Mouse (Mus musculus): ENCODE results near the gene Setd3. TPM values are rescaled to one million over a fixed set of nuclear protein-coding genes. Genes with fewer than 3 reads are reported as not detected.

Gene Setd3
- polyA plus RNA-seq, 1 experiment from 2014 or later: 54.5 TPM

- H3K4me1 ChIP-seq (replicated peaks; ENCODE audit: control insufficient read depth, insufficient read depth): no peaks in the 10 kb centered on the region
Observed at GRCm38 (mm10) chr12:108210623-108211022, 31.5 kb upstream of the Setd3 start.

GRCm38 (mm10) chr12:108208726-108209438 lies 29.8 kb upstream of the Setd3 start:
- Histone ChIP-seq H3K36me3 (ENCODE audit: control insufficient read depth, insufficient read depth, low read length) (peaks cover 2% of the 10 kb centered on the region; the same call in 1 of the 2 replicates), H3K4me3 (ENCODE audit: low read depth, low read length) (no peak overlapping the region), H3K9ac (ENCODE audit: low read length) (no peak overlapping the region), H3K27me3 (ENCODE audit: control insufficient read depth, insufficient read depth, low read length) (no peaks in the 10 kb centered on the region), H3K4me1 (replicated peaks; ENCODE audit: control insufficient read depth, insufficient read depth) (no peaks in the 10 kb centered on the region), H3K27ac (replicated peaks) (no peak overlapping the region), H3K4me2 (replicated peaks; ENCODE audit: low read depth) (no peak overlapping the region), H3K9me3 (ENCODE audit: control insufficient read depth, low read length) (no peaks in the 10 kb centered on the region)
- ATAC-seq (ENCODE audit: low FRiP score, low TSS enrichment) (peak; percentile 33; the same call in 1 of the 2 replicates), DNase-seq (ENCODE audit: low spot score) (peak; percentile 78)
- 29% methylated on average over 13 of the region's 13 CpGs for WGBS
- TF ChIP-seq CTCF (IDR thresholded peaks at IDR 0.05; ENCODE audit: low read depth) (peak; percentile 90), EP300 (optimal IDR thresholded peaks at IDR 0.05) (no peak)

More at GRCm38 (mm10) chr12:108210623-108211022, 31.5 kb upstream of the Setd3 start:
- H3K27ac ChIP-seq (replicated peaks): no peak overlapping the region
- no peak for DNase-seq (ENCODE audit: low spot score)
- no peaks in the 10 kb centered on the region for H3K27me3 ChIP-seq (ENCODE audit: control insufficient read depth, insufficient read depth, low read length)
- no peak overlapping the region for H3K9ac ChIP-seq (ENCODE audit: low read length)
- H3K36me3 ChIP-seq (ENCODE audit: control insufficient read depth, insufficient read depth, low read length): no peaks in the 10 kb centered on the region; the same call in 1 of the 2 replicates
- WGBS: 88% methylated on average over 15 of the region's 15 CpGs
- H3K4me2 ChIP-seq (replicated peaks; ENCODE audit: low read depth): no peak overlapping the region
- no peaks in the 10 kb centered on the region for H3K9me3 ChIP-seq (ENCODE audit: control insufficient read depth, low read length)
- ATAC-seq (ENCODE audit: low FRiP score, low TSS enrichment): no peak
- no peak for TF ChIP-seq CTCF (IDR thresholded peaks at IDR 0.05; ENCODE audit: low read depth)
- TF ChIP-seq EP300 (optimal IDR thresholded peaks at IDR 0.05): no peak
- no peak overlapping the region for H3K4me3 ChIP-seq (ENCODE audit: low read depth, low read length)

GRCm38 (mm10) chr12:108208216-108208615 lies 29.1 kb upstream of the Setd3 start:
- H3K9me3 ChIP-seq (ENCODE audit: control insufficient read depth, low read length): no peaks in the 10 kb centered on the region
- no peaks in the 10 kb centered on the region for H3K4me1 ChIP-seq (replicated peaks; ENCODE audit: control insufficient read depth, insufficient read depth)
- H3K4me3 ChIP-seq (ENCODE audit: low read depth, low read length): no peak overlapping the region
- no peaks in the 10 kb centered on the region for H3K27me3 ChIP-seq (ENCODE audit: control insufficient read depth, insufficient read depth, low read length)
- WGBS: 89% methylated on average over 9 of the region's 9 CpGs
- peaks cover 6% of the 10 kb centered on the region for H3K36me3 ChIP-seq (ENCODE audit: control insufficient read depth, insufficient read depth, low read length)
- H3K27ac ChIP-seq (replicated peaks): no peak overlapping the region
- DNase-seq (ENCODE audit: low spot score) (no peak), ATAC-seq (ENCODE audit: low FRiP score, low TSS enrichment) (no peak)
- H3K4me2 ChIP-seq (replicated peaks; ENCODE audit: low read depth): no peak overlapping the region
- TF ChIP-seq CTCF (IDR thresholded peaks at IDR 0.05; ENCODE audit: low read depth) (no peak), EP300 (optimal IDR thresholded peaks at IDR 0.05) (no peak)
- H3K9ac ChIP-seq (ENCODE audit: low read length): no peak overlapping the region

- TF ChIP-seq EP300 (optimal IDR thresholded peaks at IDR 0.05) (no peak), CTCF (IDR thresholded peaks at IDR 0.05; ENCODE audit: low read depth) (peak; percentile 94)
- Histone ChIP-seq H3K27ac (replicated peaks) (no peak overlapping the region), H3K9me3 (ENCODE audit: control insufficient read depth, low read length) (no peaks in the 10 kb centered on the region), H3K4me1 (replicated peaks; ENCODE audit: control insufficient read depth, insufficient read depth) (no peaks in the 10 kb centered on the region), H3K4me3 (ENCODE audit: low read depth, low read length) (no peak overlapping the region), H3K36me3 (ENCODE audit: control insufficient read depth, insufficient read depth, low read length) (peaks cover 9% of the 10 kb centered on the region), H3K4me2 (replicated peaks; ENCODE audit: low read depth) (no peak overlapping the region), H3K9ac (ENCODE audit: low read length) (no peak overlapping the region), H3K27me3 (ENCODE audit: control insufficient read depth, insufficient read depth, low read length) (no peaks in the 10 kb centered on the region)
- WGBS: 8% methylated on average over 5 of the region's 5 CpGs
- DNase-seq (ENCODE audit: low spot score): peak; percentile 83
- ATAC-seq (ENCODE audit: low FRiP score, low TSS enrichment): peak; percentile 49
Observed at GRCm38 (mm10) chr12:108206641-108207040, 27.5 kb upstream of the Setd3 start.

GRCm38 (mm10) chr12:108204978-108205377 lies 25.9 kb upstream of the Setd3 start:
- 65% methylated on average over 12 of the region's 12 CpGs for WGBS
- H3K9ac ChIP-seq (ENCODE audit: low read length): no peak overlapping the region; the same call in 1 of the 2 replicates
- no peaks in the 10 kb centered on the region for H3K27me3 ChIP-seq (ENCODE audit: control insufficient read depth, insufficient read depth, low read length)
- no peak for TF ChIP-seq EP300 (optimal IDR thresholded peaks at IDR 0.05)
- no peak for TF ChIP-seq CTCF (IDR thresholded peaks at IDR 0.05; ENCODE audit: low read depth)
- peaks cover 19% of the 10 kb centered on the region for H3K36me3 ChIP-seq (ENCODE audit: control insufficient read depth, insufficient read depth, low read length)
- ATAC-seq (ENCODE audit: low FRiP score, low TSS enrichment): no peak
- no peak overlapping the region for H3K4me3 ChIP-seq (ENCODE audit: low read depth, low read length)
- no peaks in the 10 kb centered on the region for H3K4me1 ChIP-seq (replicated peaks; ENCODE audit: control insufficient read depth, insufficient read depth)
- H3K9me3 ChIP-seq (ENCODE audit: control insufficient read depth, low read length): no peaks in the 10 kb centered on the region
- H3K27ac ChIP-seq (replicated peaks): no peak overlapping the region
- H3K4me2 ChIP-seq (replicated peaks; ENCODE audit: low read depth): no peak overlapping the region
- DNase-seq (ENCODE audit: low spot score): no peak

GRCm38 (mm10) chr12:108203895-108204294 lies 24.8 kb upstream of the Setd3 start:
- H3K4me1 ChIP-seq (replicated peaks; ENCODE audit: control insufficient read depth, insufficient read depth): no peaks in the 10 kb centered on the region
- H3K4me2 ChIP-seq (replicated peaks; ENCODE audit: low read depth): no peak overlapping the region
- TF ChIP-seq EP300 (optimal IDR thresholded peaks at IDR 0.05) (no peak), CTCF (IDR thresholded peaks at IDR 0.05; ENCODE audit: low read depth) (no peak)
- no peaks in the 10 kb centered on the region for H3K27me3 ChIP-seq (ENCODE audit: control insufficient read depth, insufficient read depth, low read length)
- WGBS: 74% methylated on average over 8 of the region's 8 CpGs
- no peak overlapping the region for H3K4me3 ChIP-seq (ENCODE audit: low read depth, low read length)
- H3K36me3 ChIP-seq (ENCODE audit: control insufficient read depth, insufficient read depth, low read length): peaks cover 30% of the 10 kb centered on the region
- H3K9me3 ChIP-seq (ENCODE audit: control insufficient read depth, low read length): no peaks in the 10 kb centered on the region
- no peak overlapping the region for H3K9ac ChIP-seq (ENCODE audit: low read length)
- H3K27ac ChIP-seq (replicated peaks): no peak overlapping the region
- DNase-seq (ENCODE audit: low spot score) (no peak), ATAC-seq (ENCODE audit: low FRiP score, low TSS enrichment) (no peak)

Data from stomach, postnatal 0 days (tissue).